Mouse (Mus musculus) cerebellum, adult 2 months (tissue): Measurements from ENCODE around the gene Bmp2k. TPM values are rescaled to one million over a fixed set of nuclear protein-coding genes. Genes with fewer than 3 reads are reported as not detected.

Source experiments
- DNase-seq, 2 experiments: peaks; one replicate each; pipeline ENCODE4 v3.0.0; 2021
- H3K27ac ChIP-seq: fragments of 200-500 bp; 2 replicates; pipeline ENCODE4 v1.5.1; 2012; ENCODE audit warnings: low read length, control low read depth, inconsistent platforms; ENCODE audit not compliant: insufficient read depth
- H3K27me3 ChIP-seq: fragments of 200-500 bp; 2 replicates; pipeline ENCODE4 v1.6.1; 2012; ENCODE audit warnings: inconsistent platforms, mild to moderate bottlenecking, low read length, moderate library complexity; ENCODE audit not compliant: control insufficient read depth, insufficient read depth
- H3K4me1 ChIP-seq: fragments of 200-500 bp; 2 replicates; pipeline ENCODE4 v1.6.1; 2011; ENCODE audit warnings: low read length; ENCODE audit not compliant: control insufficient read depth, insufficient read depth
- H3K4me3 ChIP-seq: fragments of 200-500 bp; replicated peaks from 2 replicates; pipeline ENCODE3; 2011; ENCODE audit warnings: mild to moderate bottlenecking, low read depth, low read length, control low read depth; ENCODE audit not compliant: insufficient read depth
- CTCF ChIP-seq: fragments of 200-500 bp; IDR thresholded peaks from 2 replicates; pipeline ENCODE4 v1.5.1; 2011; ENCODE audit warnings: low read depth, mild to moderate bottlenecking, control low read depth, low read length, moderate library complexity, borderline replicate concordance; ENCODE audit not compliant: insufficient read depth
- POLR2A ChIP-seq: fragments of 200-500 bp; IDR thresholded peaks from 2 replicates; pipeline ENCODE4 v1.6.1; 2011; ENCODE audit warnings: low read length, control low read depth, borderline replicate concordance; ENCODE audit not compliant: insufficient read depth
- WGBS: fragments of 180-500 bp; shearing (Covaris S2); methylation state at CpG from one replicate; pipeline ENCODE4 v1.1.7; 2018; 5-methylcytosine and 5-hydroxymethylcytosine counted together
- polyA plus RNA-seq: library from polyadenylated mRNA; depleted of rRNA; stranded (reverse); fragments of >200 nt; gene quantifications from 2 replicates; pipeline ENCODE4 v1.2.3, GENCODE M21; 2012

The Bmp2k gene
- polyA plus RNA-seq, 1 experiment: 11.4 TPM

DNA sequence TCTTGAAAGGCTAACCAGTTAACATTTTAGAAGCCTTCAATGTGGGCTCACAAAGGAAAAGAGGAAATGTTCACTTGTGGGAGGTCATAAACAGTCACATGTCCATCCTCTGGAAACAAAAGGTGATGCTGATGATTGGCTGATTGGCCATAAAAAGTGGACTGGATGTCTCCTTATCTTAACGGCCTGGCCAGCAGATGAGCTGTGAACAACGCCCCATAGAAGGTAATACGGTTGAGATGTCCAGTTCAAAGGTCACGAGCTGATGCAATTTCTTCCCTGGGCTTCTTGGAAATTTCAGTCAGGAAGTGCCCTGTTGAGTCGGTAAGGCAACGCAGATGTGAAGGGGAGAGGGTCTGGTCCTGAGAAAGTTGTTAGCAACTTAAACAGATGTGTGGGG is 28.9 kb upstream of the Bmp2k start:
- DNase-seq: no peak
- Histone ChIP-seq H3K27me3 (no peaks in the 10 kb centered on the region), H3K4me1 (no peaks in the 10 kb centered on the region), H3K4me3 (no peak overlapping the region), H3K27ac (no peak overlapping the region)
- WGBS: 31% methylated on average over 6 of the region's 6 CpGs
- TF ChIP-seq POLR2A: no peak
- no peak for TF ChIP-seq CTCF

DNA sequence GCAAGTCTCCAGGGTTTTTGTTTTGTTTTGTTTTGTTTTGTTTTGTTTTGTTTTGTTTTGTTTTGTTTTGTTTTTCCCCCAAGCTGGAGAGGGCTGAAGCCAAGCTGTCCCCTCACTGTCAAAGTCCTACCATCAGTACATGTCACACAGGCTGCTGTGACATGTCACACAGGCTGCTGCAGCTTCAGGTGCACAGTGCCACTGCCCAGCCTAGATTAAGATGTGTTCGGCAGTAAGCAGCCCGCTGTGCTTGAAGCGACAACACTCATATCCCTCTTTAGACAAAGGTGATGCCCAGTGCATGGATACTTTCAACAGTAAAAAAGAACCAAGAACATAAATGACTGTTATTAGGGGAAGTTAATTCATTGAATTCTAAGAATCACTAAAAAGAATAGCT is 28.5 kb upstream of the Bmp2k start:
- Histone ChIP-seq H3K27me3 (no peaks in the 10 kb centered on the region), H3K27ac (no peak overlapping the region), H3K4me3 (no peak overlapping the region), H3K4me1 (no peaks in the 10 kb centered on the region)
- 63% methylated on average over 3 of the region's 3 CpGs for WGBS
- DNase-seq: no peak
- TF ChIP-seq POLR2A (no peak), CTCF (no peak)

DNA sequence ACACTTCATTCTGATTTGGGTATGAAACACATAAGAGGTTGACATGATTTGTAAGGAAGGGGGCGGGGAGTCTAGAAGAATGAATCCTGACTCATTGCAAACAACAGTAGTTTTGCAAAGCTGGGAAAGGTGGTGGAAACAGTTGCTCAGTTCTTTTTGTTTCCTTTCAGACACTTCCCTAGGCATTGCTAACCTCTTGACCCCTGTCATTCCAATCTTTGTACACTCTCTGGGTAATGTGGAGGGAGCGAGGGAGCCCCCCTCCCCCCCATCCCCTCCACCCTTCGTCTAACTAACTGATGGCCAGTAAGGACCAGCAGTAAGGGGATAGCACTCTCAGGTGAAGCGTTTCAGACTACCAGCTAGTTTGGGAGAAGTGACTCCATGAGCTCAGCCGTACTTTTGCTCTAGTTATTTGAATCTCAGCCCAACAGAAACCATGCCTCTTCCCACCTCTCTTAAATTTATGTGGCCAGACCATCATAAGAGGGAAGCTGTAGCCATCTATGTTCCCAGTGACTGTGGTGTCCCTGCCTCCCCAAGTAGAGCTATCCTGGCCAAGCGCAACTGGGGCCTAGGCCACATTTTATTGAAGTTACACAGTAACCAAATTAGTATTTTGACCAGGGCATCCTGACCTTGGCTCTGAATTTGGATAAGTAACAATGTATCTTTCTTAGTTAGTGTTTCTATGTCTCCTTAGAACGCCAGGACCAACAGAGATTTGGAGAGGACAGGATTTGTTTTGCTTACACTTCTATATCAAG is 27.6 kb upstream of the Bmp2k start:
- 68% methylated on average over 7 of the region's 7 CpGs for WGBS
- H3K4me1 ChIP-seq: no peaks in the 10 kb centered on the region
- TF ChIP-seq CTCF: no peak
- no peak for TF ChIP-seq POLR2A
- H3K27ac ChIP-seq: no peak overlapping the region
- DNase-seq: no peak
- H3K27me3 ChIP-seq: no peaks in the 10 kb centered on the region
- H3K4me3 ChIP-seq: no peak overlapping the region

DNA sequence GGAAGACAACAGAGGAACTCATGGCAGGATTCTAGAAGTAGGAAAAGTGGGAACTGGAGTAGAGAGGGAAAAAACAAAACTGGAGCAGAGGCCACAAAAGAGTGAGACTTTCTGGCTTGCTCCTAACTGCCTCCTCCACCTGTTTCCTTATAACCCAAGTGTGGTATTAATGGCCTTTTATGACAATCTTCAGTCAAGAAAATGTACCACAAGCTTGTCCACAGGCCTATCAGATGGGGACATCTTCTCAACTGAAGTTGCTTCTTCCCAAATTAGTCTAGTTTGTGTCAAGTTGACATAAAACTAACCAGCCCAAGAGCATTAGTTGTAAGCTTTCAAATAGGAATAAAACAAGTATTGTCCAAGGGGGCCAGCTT is 27.0 kb upstream of the Bmp2k start:
- no peak overlapping the region for H3K27ac ChIP-seq
- no peaks in the 10 kb centered on the region for H3K27me3 ChIP-seq
- H3K4me3 ChIP-seq: no peak overlapping the region
- DNase-seq: no peak
- TF ChIP-seq CTCF (no peak), POLR2A (no peak)
- H3K4me1 ChIP-seq: no peaks in the 10 kb centered on the region

DNA sequence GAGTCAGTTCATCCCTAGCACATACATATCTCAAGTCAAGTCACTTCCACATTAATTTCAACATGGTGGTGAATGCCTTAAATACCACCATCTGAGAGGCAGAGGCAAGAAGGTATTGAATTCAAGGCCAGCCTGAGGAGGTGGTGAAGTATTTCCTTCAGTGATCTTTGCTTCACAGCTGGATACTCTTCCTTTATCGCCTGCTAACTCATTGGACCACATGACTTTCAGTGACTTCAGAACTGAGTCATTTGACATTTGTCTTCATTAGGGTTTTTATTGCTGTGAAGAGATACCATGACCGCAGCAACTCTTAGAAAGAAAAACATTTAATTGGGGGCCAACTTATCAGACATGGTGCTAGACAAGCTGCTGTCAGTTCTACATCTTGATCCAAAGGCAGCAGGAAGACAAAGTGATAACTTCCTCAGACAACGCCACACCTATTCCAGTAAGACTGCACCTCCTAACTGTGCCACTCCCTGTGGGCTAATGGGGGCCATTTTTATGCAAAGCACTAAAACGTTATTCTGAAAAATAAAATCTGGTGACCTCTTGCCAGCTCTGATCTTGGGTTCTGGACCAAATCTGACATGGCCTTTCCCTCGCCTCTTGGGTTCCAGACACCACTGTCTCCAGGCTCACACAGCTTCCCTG is 24.9 kb upstream of the Bmp2k start:
- no peak for DNase-seq
- Histone ChIP-seq H3K4me3 (no peak overlapping the region), H3K4me1 (no peaks in the 10 kb centered on the region), H3K27ac (no peak overlapping the region), H3K27me3 (no peaks in the 10 kb centered on the region)
- TF ChIP-seq CTCF: no peak
- TF ChIP-seq POLR2A: no peak
- WGBS: 83% methylated on average over 5 of the region's 5 CpGs

DNA sequence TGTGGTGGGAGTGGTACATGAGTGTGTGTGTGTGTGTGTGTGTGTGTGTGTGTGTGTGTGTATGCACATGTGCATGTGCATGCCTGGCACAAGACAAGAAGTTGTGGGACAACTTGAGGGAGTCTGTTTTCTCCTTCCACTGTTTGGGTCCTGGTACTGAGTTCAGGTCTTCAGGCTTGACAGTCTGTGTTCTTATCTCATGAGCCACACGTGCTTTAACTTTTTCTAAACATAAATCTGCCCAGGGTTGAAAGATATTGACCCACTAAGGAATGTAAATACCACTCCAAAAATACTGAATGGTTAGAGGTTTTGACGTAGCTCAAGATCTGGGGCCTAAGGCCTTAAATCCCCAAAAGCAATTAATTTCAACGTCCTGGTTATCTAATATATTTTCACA is 23.8 kb upstream of the Bmp2k start:
- Histone ChIP-seq H3K27ac (no peak overlapping the region), H3K4me1 (no peaks in the 10 kb centered on the region), H3K27me3 (no peaks in the 10 kb centered on the region), H3K4me3 (no peak overlapping the region)
- DNase-seq: no peak
- WGBS: 93% methylated on average over 3 of the region's 3 CpGs
- TF ChIP-seq CTCF (no peak), POLR2A (no peak)

DNA sequence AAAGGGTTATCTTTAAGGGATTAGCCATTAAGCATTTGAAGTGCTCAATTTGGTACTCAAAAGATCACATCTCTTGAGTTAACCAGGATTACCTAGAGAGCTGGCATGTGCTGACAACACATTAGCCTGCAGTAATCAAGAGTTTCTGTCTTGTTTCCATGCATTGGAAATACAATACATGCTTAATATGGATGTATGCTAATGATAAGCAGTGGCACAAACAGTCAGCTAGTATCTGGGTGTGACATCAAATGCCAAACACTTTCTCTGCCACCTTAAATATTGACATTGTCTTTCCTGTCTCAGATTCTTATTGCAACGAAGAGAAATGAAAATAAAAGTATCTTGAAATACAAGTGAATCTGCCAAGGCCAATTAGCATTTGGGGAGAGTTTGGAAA is 22.8 kb upstream of the Bmp2k start:
- Histone ChIP-seq H3K27me3 (no peaks in the 10 kb centered on the region), H3K4me1 (no peaks in the 10 kb centered on the region), H3K27ac (no peak overlapping the region), H3K4me3 (no peak overlapping the region)
- WGBS: 56% methylated on average over 1 of the region's 1 CpGs
- no peak for DNase-seq
- no peak for TF ChIP-seq CTCF
- TF ChIP-seq POLR2A: no peak

DNA sequence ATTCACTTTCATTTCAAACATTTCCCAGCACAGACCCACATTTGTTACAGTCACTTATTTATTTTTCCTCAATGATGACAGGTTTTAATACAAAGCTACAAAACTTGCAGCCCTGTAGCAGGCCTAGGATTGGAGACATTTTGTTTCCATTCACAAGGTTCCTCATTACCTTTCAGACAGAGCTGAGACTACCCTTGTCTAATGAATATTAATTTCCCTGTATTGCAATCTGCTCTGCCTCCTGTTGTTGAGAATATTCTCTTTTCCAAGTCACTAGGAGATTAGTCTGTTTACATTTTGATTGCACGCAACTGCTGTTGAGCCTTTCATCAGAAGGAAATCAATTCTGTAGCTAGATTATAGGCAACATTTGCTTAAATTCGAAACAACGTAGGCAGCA is 22.4 kb upstream of the Bmp2k start:
- TF ChIP-seq CTCF (no peak), POLR2A (no peak)
- WGBS: 88% methylated on average over 3 of the region's 3 CpGs
- Histone ChIP-seq H3K4me3 (no peak overlapping the region), H3K27ac (no peak overlapping the region), H3K4me1 (no peaks in the 10 kb centered on the region), H3K27me3 (no peaks in the 10 kb centered on the region)
- DNase-seq: no peak
